Comparison of ENCODE assay signal across 9 mouse cellular contexts in the genomic region with DNA sequence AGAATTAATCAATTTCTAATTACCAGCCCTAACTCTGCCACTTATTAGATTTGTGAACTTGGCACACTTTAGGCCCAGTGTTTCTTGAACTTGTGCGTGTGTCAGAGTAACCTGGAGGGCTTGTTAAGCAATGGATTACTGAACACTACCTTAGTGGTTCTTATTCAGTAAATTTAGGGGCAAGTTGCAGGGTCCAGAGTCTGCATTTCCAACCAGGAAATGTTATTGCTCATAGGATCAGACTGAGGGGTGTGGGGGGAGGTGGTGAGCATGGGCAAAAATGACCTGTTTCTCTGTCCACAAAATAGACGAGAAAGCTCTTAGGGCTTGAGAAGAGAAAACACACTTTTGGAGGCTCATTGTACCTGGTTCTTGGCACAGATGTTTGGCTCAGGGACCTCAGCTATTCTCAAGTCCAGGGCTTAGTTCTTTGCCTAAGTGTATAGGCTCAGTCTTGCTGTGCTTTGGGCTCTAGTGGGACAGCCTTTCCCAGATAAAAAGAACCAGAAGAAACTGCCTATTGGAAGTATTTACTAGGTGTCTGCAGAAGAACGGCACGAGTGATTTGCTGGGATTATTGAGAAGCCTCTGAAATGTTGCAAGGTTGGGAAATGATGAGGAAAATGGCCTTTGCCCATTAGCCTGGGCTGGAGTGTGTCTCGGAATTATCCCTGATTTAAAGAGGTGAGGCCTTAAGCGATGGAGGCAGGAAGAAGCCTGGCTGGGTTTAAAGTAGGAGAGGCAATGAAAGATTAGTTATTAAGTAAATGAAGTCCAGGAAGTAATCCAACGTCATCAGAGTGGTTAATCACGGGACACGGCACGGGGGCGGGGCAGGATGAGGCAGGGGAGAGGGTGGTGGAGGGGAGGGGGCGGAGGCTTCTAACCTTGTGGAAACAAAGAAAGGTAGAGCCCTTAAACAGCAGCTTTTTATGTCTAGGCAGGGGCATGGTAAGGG.
A peak's percentile ranks its signal among the peaks of the same experiment; 100 is the strongest.
DNase-seq lines count a peak whose midpoint lies in the region; ATAC-seq and TF ChIP-seq lines count a peak whose summit lies in the region.
"Had no signal": no experiment of that assay in that cellular context is flagged by ENCODE, and none has a peak within 500 bp of the region (broad histone marks: within the 10 kb centered on the region; RNA-seq: fewer than 3 reads in every experiment).

No protein-coding gene starts in this region.

- no peak overlapping the region for H3K9ac ChIP-seq in kidney, embryonic 14.5 days (ENCODE audit: low read depth, low read length)
- H3K9ac ChIP-seq in lung, postnatal 0 days (replicated peaks; ENCODE audit: low read depth) = no peak overlapping the region
- H3K9ac ChIP-seq: hindbrain, embryonic 15.5 days had no signal

- TF ChIP-seq CTCF in lung, postnatal 0 days (IDR thresholded peaks at IDR 0.05) = no peak

- no peak overlapping the region for H3K4me3 ChIP-seq in embryonic facial prominence, embryonic 10.5 days
- H3K4me3 ChIP-seq in kidney, embryonic 14.5 days (ENCODE audit: low read length) = no peak overlapping the region
- no peak overlapping the region for H3K4me3 ChIP-seq in lung, postnatal 0 days (ENCODE audit: low read depth, low read length)
- H3K4me3 ChIP-seq: hindbrain, embryonic 15.5 days had no signal

- H3K36me3 ChIP-seq in embryonic facial prominence, embryonic 10.5 days (replicated peaks) = no peaks in the 10 kb centered on the region
- H3K36me3 ChIP-seq in kidney, embryonic 14.5 days (ENCODE audit: control insufficient read depth, insufficient read depth, low read length) = no peaks in the 10 kb centered on the region
- no peaks in the 10 kb centered on the region for H3K36me3 ChIP-seq in lung, postnatal 0 days (ENCODE audit: insufficient read depth, low read length)
- H3K36me3 ChIP-seq: hindbrain, embryonic 15.5 days had no signal

- peak; percentile 47 for DNase-seq in ES-CJ7 (ENCODE audit: low read depth, low spot score)
- peak; percentile 23 for DNase-seq in embryonic facial prominence, embryonic 10.5 days (ENCODE audit: low spot score)
- DNase-seq in lung, postnatal 0 days (ENCODE audit: low spot score) = peak; percentile 53
- no peak for DNase-seq in adrenal gland, adult 18-20 months (ENCODE audit: low spot score in 2 of 2)
- DNase-seq in gastrocnemius, adult 8-10 months (ENCODE audit: low spot score in 2 of 2) = no peak
- no peak for DNase-seq in heart, postnatal 10 days
- DNase-seq: adrenal gland, postnatal 10 days had no signal

- no peak overlapping the region for H3K4me2 ChIP-seq in kidney, embryonic 14.5 days (replicated peaks; ENCODE audit: low read depth, low read length)
- H3K4me2 ChIP-seq in lung, postnatal 0 days (replicated peaks; ENCODE audit: low read depth, low read length) = no peak overlapping the region
- H3K4me2 ChIP-seq: hindbrain, embryonic 15.5 days had no signal

- intact Hi-C loops in heart, postnatal 10 days (cut with DNase I) = no loop called here

- 60% methylated on average over 12 of the region's 12 CpGs for WGBS in embryonic facial prominence, embryonic 10.5 days
- 38% methylated on average over 12 of the region's 12 CpGs for WGBS in kidney, embryonic 14.5 days
- WGBS in lung, postnatal 0 days = 29% methylated on average over 12 of the region's 12 CpGs

- peak overlapping the region; percentile 24; the same call in 1 of the 2 replicates for H3K27ac ChIP-seq in embryonic facial prominence, embryonic 10.5 days (replicated peaks)
- H3K27ac ChIP-seq in kidney, embryonic 14.5 days (ENCODE audit: low read depth, low read length) = peak overlapping the region; percentile 74
- H3K27ac ChIP-seq in lung, postnatal 0 days (ENCODE audit: low read length) = no peak overlapping the region
- H3K27ac ChIP-seq: hindbrain, embryonic 15.5 days had no signal

- no peaks in the 10 kb centered on the region for H3K9me3 ChIP-seq in embryonic facial prominence, embryonic 10.5 days
- H3K9me3 ChIP-seq in kidney, embryonic 14.5 days (ENCODE audit: control insufficient read depth, low read length) = no peaks in the 10 kb centered on the region
- no peaks in the 10 kb centered on the region for H3K9me3 ChIP-seq in lung, postnatal 0 days (ENCODE audit: low read length)
- H3K9me3 ChIP-seq: hindbrain, embryonic 15.5 days had no signal

- no peaks in the 10 kb centered on the region for H3K27me3 ChIP-seq in embryonic facial prominence, embryonic 10.5 days (replicated peaks; ENCODE audit: low read depth, poor library complexity, severe bottlenecking)
- H3K27me3 ChIP-seq in kidney, embryonic 14.5 days (ENCODE audit: control insufficient read depth, insufficient read depth, low read length) = no peaks in the 10 kb centered on the region
- H3K27me3 ChIP-seq in lung, postnatal 0 days (replicated peaks; ENCODE audit: insufficient read depth, low read length) = no peaks in the 10 kb centered on the region
- H3K27me3 ChIP-seq: hindbrain, embryonic 15.5 days had no signal

- peaks cover 7% of the 10 kb centered on the region for H3K4me1 ChIP-seq in embryonic facial prominence, embryonic 10.5 days
- H3K4me1 ChIP-seq in kidney, embryonic 14.5 days (ENCODE audit: control insufficient read depth, insufficient read depth, low read length) = no peaks in the 10 kb centered on the region; the same call in 1 of the 2 replicates
- no peaks in the 10 kb centered on the region for H3K4me1 ChIP-seq in lung, postnatal 0 days (ENCODE audit: insufficient read depth, low read depth, low read length)
- H3K4me1 ChIP-seq: hindbrain, embryonic 15.5 days had no signal

- 0 out of 2 replicates have a peak, but pooled peaks have one; percentile 22 for TF ChIP-seq EP300 in lung, postnatal 0 days (IDR thresholded peaks at IDR 0.05)

- peak; percentile 92 for ATAC-seq in kidney, embryonic 14.5 days (ENCODE audit: low FRiP score, low TSS enrichment)
- peak; percentile 68 for ATAC-seq in lung, postnatal 0 days

Comparison
In these comparisons a context has a peak if more than half of its experiments do, and no peak if none do; other contexts are left out.
1. DNase-seq: peak in ES-CJ7 (single experiment), embryonic facial prominence, embryonic 10.5 days (single experiment) and lung, postnatal 0 days (single experiment); none in adrenal gland, adult 18-20 months (0 of 2), gastrocnemius, adult 8-10 months (0 of 2) and heart, postnatal 10 days (0 of 2).